Mouse (Mus musculus) regulatory T cell (primary cell): ENCODE data around the gene Dpp10.

ENCODE experiments used
- in situ Hi-C: fragments of 300-600 bp; cut with MboI, MseI; formaldehyde crosslinking; loops from one replicate; pipeline ENCODE4 v1.15.1; 2025; ENCODE audit warnings: high pct_unique_total_duplicates

Gene Dpp10

GRCm38 (mm10) chr1:123919606-123920005, 125.8 kb downstream of the Dpp10 start:
- in situ Hi-C loops: no loop called here

GRCm38 (mm10) chr1:123902628-123903027, 142.7 kb downstream of the Dpp10 start:
- in situ Hi-C loops: no loop called here

GRCm38 (mm10) chr1:123901218-123901617, 144.1 kb downstream of the Dpp10 start:
- in situ Hi-C loops: no loop called here

GRCm38 (mm10) chr1:123887243-123887642, 158.1 kb downstream of the Dpp10 start:
- in situ Hi-C loops: no loop called here

- in situ Hi-C loops: no loop called here
These were observed 198.5 kb downstream of the Dpp10 start for GRCm38 (mm10) chr1:123846881-123847280.

- in situ Hi-C loops: no loop called here
These were observed 244.2 kb downstream of the Dpp10 start for GRCm38 (mm10) chr1:123801206-123801605.

- in situ Hi-C loops: no loop called here
These were observed 279.8 kb downstream of the Dpp10 start for GRCm38 (mm10) chr1:123765511-123765910.

- in situ Hi-C loops: no loop called here
These were observed 283.1 kb downstream of the Dpp10 start for GRCm38 (mm10) chr1:123762272-123762671.

- in situ Hi-C loops: no loop called here
These were observed 289.3 kb downstream of the Dpp10 start for GRCm38 (mm10) chr1:123756055-123756454.

- in situ Hi-C loops: no loop called here
These were observed 338.1 kb downstream of the Dpp10 start for GRCm38 (mm10) chr1:123707292-123707691.

GRCm38 (mm10) chr1:123658409-123658808, 386.9 kb downstream of the Dpp10 start:
- in situ Hi-C loops: loop anchor here (25.0 kb wide), 1 partner anchor 796 kb away; no protein-coding TSS in a partner anchor

- in situ Hi-C loops: loop anchor here (25.0 kb wide), 1 partner anchor 794 kb away; no protein-coding TSS in a partner anchor
These were observed 388.8 kb downstream of the Dpp10 start for GRCm38 (mm10) chr1:123656607-123657006.

- in situ Hi-C loops: no loop called here
These were observed 407.5 kb downstream of the Dpp10 start for GRCm38 (mm10) chr1:123637897-123638296.

GRCm38 (mm10) chr1:123628268-123628667, 417.1 kb downstream of the Dpp10 start:
- in situ Hi-C loops: no loop called here

- in situ Hi-C loops: no loop called here
These were observed 460.5 kb downstream of the Dpp10 start for GRCm38 (mm10) chr1:123584857-123585256.

- in situ Hi-C loops: no loop called here
These were observed 465.2 kb downstream of the Dpp10 start for GRCm38 (mm10) chr1:123580112-123580511.

- in situ Hi-C loops: loop anchor here (10.0 kb wide), 1 partner anchor 1531 kb away; no protein-coding TSS in a partner anchor
These were observed 471.6 kb downstream of the Dpp10 start for GRCm38 (mm10) chr1:123573713-123574112.

- in situ Hi-C loops: no loop called here
These were observed 502.9 kb downstream of the Dpp10 start for GRCm38 (mm10) chr1:123542496-123542895.

- in situ Hi-C loops: no loop called here
These were observed 577.6 kb downstream of the Dpp10 start for GRCm38 (mm10) chr1:123467729-123468128.

GRCm38 (mm10) chr1:123414163-123414562, 631.2 kb downstream of the Dpp10 start:
- in situ Hi-C loops: no loop called here

- in situ Hi-C loops: no loop called here
These were observed 694.1 kb downstream of the Dpp10 start for GRCm38 (mm10) chr1:123351300-123351699.

GRCm38 (mm10) chr1:123337877-123338276, 707.5 kb downstream of the Dpp10 start:
- in situ Hi-C loops: no loop called here

GRCm38 (mm10) chr1:123316886-123317285, 728.5 kb downstream of the Dpp10 start:
- in situ Hi-C loops: no loop called here
